Mouse (Mus musculus) gastrocnemius, adult 2 months (tissue): Measurements from ENCODE around the gene Mrps16. TPM values are rescaled to one million over a fixed set of nuclear protein-coding genes. Genes with fewer than 3 reads are reported as not detected.

Source experiments
- DNase-seq: peaks from one replicate; pipeline ENCODE4 v3.0.0; 2022
- H3K27ac ChIP-seq: fragments of 200-600 bp; 2 replicates; pipeline ENCODE4 v1.8.1; 2022; ENCODE audit warnings: mild to moderate bottlenecking
- H3K4me3 ChIP-seq: fragments of 200-600 bp; 2 replicates; pipeline ENCODE4 v1.8.1; 2022; ENCODE audit warnings: mild to moderate bottlenecking, moderate library complexity
- CTCF ChIP-seq: fragments of 200-600 bp; IDR thresholded peaks from 2 replicates; pipeline ENCODE4 v1.8.1; 2022; ENCODE audit warnings: antibody characterized with exemption, mild to moderate bottlenecking, moderate library complexity
- intact Hi-C: fragments of 180-260 bp; cut with DNase I; formaldehyde crosslinking; loops from one replicate; pipeline ENCODE4 v1.15.1; 2025
- total RNA-seq, 2 experiments: library from RNA; stranded (reverse); gene quantifications; 2 replicates each; pipeline ENCODE4 v1.2.3; 2021

Gene Mrps16
- total RNA-seq, 2 experiments from 2014 or later = 43.1 to 57.5 TPM

DNA sequence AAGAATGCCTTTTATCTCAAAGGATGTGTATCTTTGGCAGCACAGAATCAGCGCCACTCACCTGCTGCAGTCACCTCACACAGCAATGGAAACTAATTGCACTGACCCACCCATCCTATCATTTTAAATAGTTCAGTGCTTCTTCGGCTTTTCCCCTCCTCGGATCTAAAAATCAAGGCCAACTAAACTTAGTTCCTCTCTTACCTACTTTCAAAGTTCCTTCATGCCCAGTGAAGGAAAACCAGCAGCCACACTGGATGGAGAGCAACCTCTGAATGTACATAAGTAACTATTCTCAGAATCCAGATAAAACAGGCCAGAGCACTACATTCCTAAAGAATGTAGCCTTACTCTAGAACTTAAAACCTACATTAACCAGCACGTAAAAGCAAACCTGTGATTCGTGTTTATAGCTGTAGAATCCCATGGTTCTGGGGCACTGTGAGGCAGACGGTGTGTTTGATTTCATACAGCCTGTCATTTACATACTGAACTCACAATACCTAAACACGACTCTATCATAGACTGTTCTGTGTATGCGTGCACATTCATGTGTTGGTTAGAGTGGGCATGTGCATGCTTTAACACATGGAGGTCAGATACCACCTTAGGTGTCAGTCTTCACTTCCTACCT lies 3.9 kb downstream of the Mrps16 start:
- intact Hi-C loops = loop anchor here (5.0 kb wide), 3 partner anchors 93 to 268 kb away; partner anchors contain the start of genes Anxa7, Myoz1 and Ppp3cb
- no peak for DNase-seq
- no peak for TF ChIP-seq CTCF
- Histone ChIP-seq H3K27ac (peak overlapping the region; percentile 88), H3K4me3 (peak overlapping the region; percentile 95)

DNA sequence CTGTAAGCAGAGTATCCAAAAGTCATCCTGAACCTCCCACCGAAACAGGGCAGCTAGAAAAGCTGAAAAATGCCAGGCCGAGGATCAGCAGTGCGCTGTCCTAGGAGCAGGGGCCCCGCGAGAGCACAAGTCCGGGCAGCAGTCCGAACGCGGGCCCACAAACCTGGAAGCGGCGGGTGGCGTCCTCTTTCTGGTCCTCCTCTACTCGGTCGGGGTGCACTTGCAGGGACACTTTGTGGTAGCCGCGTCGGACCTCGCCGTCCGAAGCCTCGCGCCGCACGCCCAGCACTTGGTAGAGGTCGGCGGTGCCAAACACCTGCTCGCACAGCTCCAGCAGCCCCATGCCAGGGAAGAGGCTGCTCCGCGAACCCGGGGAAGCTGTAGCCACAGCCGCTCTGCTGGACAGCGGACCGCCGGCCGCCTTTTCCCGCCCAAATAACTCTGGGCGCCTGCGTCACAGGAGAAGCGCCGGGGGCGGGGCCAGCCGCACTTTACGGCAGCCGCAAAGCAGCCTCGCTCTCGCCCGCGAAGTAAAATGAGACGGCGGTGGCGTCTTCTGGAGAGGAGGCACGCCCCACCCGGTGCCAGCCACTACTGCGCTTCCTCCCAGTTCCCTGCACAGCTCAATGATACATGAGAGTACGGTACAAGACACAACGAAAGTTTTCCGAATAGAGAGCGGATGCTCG lies 4.8 kb downstream of the Mrps16 start, which contains the start of gene Dnajc9:
Dnajc9 (minus strand) TSS at position 470 of the 689 bp plus-strand sequence.
- TF ChIP-seq CTCF = no peak
- intact Hi-C loops = no loop called here
- peak; percentile 97 for DNase-seq

GRCm38 (mm10) chr14:20379753-20380430 lies 13.5 kb downstream of the Mrps16 start:
- H3K4me3 ChIP-seq = no peak overlapping the region
- H3K27ac ChIP-seq = no peak overlapping the region
- DNase-seq = no peak
- TF ChIP-seq CTCF = no peak
- intact Hi-C loops = no loop called here

More for the DNA sequence above, 4.8 kb downstream of the Mrps16 start, which contains the start of gene Dnajc9:
- Histone ChIP-seq H3K4me3 (peak within 1 kb of the TSS; percentile 95), H3K27ac (peak within 1 kb of the TSS; percentile 88)

DNA sequence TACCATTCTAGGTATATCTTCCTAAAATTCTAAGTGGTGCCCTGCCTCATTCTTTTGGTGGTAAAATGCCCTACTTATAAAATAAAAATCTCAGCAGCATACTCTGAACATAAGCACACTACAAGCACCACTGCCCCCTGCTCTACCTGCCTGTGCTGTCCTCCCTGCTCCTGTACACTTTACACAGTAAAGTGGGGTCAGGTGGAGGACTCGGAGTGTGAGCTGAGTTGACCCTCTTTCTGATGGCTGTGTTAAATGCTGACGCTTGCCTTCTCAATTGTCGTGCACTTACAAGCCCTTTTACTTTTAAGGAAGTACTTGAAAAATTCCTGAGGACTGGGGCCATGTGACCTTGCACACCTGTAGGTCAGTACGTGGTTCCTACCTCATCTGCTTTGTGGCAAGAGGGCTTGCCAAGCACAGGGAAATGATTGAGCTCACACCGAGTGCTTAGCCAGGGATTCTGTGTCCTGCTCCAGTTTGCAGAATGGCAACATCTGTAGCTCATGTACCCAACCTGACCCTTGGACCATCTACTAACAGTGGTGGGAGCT lies 14.3 kb downstream of the Mrps16 start:
- no peak overlapping the region for H3K4me3 ChIP-seq
- intact Hi-C loops = no loop called here
- H3K27ac ChIP-seq = no peak overlapping the region
- DNase-seq = no peak
- no peak for TF ChIP-seq CTCF

- intact Hi-C loops = no loop called here
- peak; percentile 54 for TF ChIP-seq CTCF
- Histone ChIP-seq H3K4me3 (no peak overlapping the region), H3K27ac (no peak overlapping the region)
- peak; percentile 51 for DNase-seq
These were observed 14.9 kb downstream of the Mrps16 start for GRCm38 (mm10) chr14:20378313-20379061.

DNA sequence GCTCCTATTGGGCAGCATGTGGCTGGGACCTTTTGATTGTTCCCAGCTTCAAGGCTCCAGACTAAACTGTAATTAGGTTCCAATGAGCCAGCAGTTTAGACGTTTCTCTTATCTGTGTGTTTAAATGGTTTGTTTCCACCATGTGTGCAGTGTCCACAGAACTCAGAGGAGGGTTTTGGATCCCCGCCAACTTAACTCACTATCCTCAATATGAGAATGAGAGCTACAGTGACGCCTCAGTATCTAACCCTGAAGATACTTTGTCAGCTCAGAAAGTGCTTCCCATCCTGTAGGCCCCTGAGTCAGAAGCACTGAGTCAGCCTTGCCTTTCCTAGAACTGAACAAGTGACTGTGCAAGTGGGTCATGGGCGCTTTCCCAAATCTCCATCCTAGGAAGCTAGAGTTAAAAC lies 16.3 kb downstream of the Mrps16 start:
- no peak for DNase-seq

GRCm38 (mm10) chr14:20371854-20372253 lies 21.6 kb downstream of the Mrps16 start:
- DNase-seq = no peak
- intact Hi-C loops = no loop called here
- no peak overlapping the region for H3K4me3 ChIP-seq
- no peak overlapping the region for H3K27ac ChIP-seq
- no peak for TF ChIP-seq CTCF

More for the DNA sequence above, 16.3 kb downstream of the Mrps16 start:
- Histone ChIP-seq H3K4me3 (no peak overlapping the region), H3K27ac (no peak overlapping the region)
- no peak for TF ChIP-seq CTCF
- intact Hi-C loops = no loop called here

DNA sequence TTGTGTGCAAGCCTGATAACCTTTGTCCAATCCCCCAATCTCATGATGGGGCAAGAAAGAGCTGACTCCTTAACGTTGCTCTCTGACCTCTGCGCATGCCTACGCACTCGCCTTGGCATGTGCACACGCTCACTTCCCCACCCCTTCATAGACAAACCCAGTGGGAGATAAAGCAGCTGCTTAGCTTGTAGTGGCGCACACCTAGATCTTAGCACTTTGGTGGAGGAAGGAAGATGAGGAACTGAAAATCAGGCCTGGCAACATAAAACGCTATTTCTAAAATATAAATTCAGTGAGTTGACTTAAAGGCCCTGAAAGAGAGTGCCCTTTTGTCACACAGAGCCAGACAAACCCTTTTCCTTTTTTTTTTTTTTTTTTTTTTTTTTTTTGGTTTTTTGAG lies 22.6 kb downstream of the Mrps16 start:
- Histone ChIP-seq H3K4me3 (no peak overlapping the region), H3K27ac (no peak overlapping the region)
- no peak for DNase-seq
- intact Hi-C loops = no loop called here
- no peak for TF ChIP-seq CTCF

DNA sequence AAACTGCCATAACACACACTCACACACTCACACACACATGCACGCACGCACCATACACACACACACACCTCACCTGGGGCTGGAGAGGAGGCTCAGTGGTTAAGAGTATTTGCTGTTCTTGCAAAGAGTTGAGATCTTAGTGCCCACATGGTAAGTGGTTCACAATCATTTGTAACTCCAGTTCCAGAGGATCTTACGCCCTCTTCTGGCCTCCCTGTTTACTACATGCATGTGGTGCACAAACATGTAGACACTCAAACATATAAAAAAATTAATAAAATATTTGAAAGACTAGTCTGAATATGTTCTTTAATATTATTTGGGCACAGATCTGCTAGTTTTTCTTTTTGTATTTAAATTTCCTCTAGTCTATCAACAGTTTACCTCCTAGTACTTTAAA lies 25.2 kb downstream of the Mrps16 start:
- Histone ChIP-seq H3K4me3 (no peak overlapping the region), H3K27ac (no peak overlapping the region)
- TF ChIP-seq CTCF = no peak
- intact Hi-C loops = no loop called here
- no peak for DNase-seq

GRCm38 (mm10) chr14:20363230-20363629 lies 30.2 kb downstream of the Mrps16 start:
- no peak for TF ChIP-seq CTCF
- Histone ChIP-seq H3K4me3 (no peak overlapping the region), H3K27ac (no peak overlapping the region)
- no peak for DNase-seq
- intact Hi-C loops = no loop called here

DNA sequence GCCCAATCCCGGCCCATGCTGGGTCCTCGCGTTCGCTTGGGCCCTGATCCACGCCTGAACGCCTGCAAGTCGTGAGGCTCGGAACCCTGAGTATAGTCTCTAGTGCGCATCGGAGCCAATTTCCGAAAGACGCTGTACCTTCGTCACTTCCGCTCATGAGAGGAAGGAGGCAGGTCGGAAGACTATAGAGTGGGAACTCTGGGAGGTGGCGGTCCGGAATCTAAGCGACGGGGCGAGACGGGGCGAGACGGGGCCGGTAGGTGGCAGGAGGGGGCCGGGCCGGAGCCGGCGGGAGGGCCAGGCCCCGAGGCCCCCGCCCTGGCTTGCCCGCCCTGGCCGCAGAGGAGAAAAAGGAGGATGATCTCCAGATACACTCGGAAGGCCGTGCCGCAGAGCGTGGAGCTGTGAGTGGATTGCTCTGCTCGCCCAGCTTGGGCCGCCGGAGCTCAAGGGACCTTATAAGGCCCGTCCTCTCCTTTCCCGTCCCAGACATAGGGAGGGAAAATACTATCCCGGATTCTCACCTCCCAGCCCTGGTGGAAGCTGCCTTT lies 45.4 kb downstream of the Mrps16 start, which contains the start of the genes Ecd and Fam149b:
Ecd (minus strand) TSS at position 131 of the 551 bp plus-strand sequence.
Fam149b (plus strand) TSS at position 172 of the 551 bp plus-strand sequence.
- DNase-seq = peak; percentile 94
- intact Hi-C loops = loop anchor here (5.0 kb wide), 1 partner anchor 129 kb away; no protein-coding TSS in a partner anchor
- peak within 1 kb of the TSS; percentile 91 for H3K4me3 ChIP-seq
- TF ChIP-seq CTCF = peak; percentile 65
- peak within 1 kb of the TSS; percentile 90 for H3K27ac ChIP-seq
